Mouse (Mus musculus) hindbrain, embryonic 16.5 days (tissue): ENCODE results near the gene Adgrg7. TPM values are rescaled to one million over a fixed set of nuclear protein-coding genes. Genes with fewer than 3 reads are reported as not detected.

Experiments used
- ATAC-seq: fragments of 200-750 bp; cut with Nextera tagmentation; 2 replicates; pipeline ENCODE4 v1.8.0; 2017; ENCODE audit warnings: moderate TSS enrichment, moderate library complexity
- H3K27ac ChIP-seq: fragments of 300-500 bp; sonication (generic); 2 replicates; pipeline ENCODE4 v1.5.1; 2014; ENCODE audit warnings: low read depth, mild to moderate bottlenecking, control low read depth, low read length, moderate library complexity
- H3K27me3 ChIP-seq: fragments of 300-500 bp; sonication (generic); replicated peaks from 2 replicates; pipeline ENCODE4 v1.6.1; 2014; ENCODE audit warnings: low read length; ENCODE audit not compliant: control insufficient read depth, insufficient read depth
- H3K36me3 ChIP-seq: fragments of 300-500 bp; sonication (generic); 2 replicates; pipeline ENCODE4 v1.6.1; 2014; ENCODE audit warnings: mild to moderate bottlenecking, low read length, moderate library complexity, mixed read lengths; ENCODE audit not compliant: control insufficient read depth, insufficient read depth
- H3K4me1 ChIP-seq: fragments of 300-500 bp; sonication (generic); 2 replicates; pipeline ENCODE4 v1.6.1; 2014; ENCODE audit warnings: low read depth, low read length; ENCODE audit not compliant: control insufficient read depth, insufficient read depth
- H3K4me2 ChIP-seq: fragments of 300-500 bp; sonication (generic); 2 replicates; pipeline ENCODE4 v1.6.1; 2014; ENCODE audit warnings: mild to moderate bottlenecking, low read length, control low read depth, moderate library complexity
- H3K4me3 ChIP-seq: fragments of 300-500 bp; sonication (generic); 2 replicates; pipeline ENCODE4 v1.5.1; 2014; ENCODE audit warnings: mild to moderate bottlenecking, low read length, control low read depth, moderate library complexity
- H3K9ac ChIP-seq: fragments of 300-500 bp; sonication (generic); 2 replicates; pipeline ENCODE4 v1.6.1; 2014; ENCODE audit warnings: low read depth, mild to moderate bottlenecking, control low read depth, low read length, moderate library complexity
- H3K9me3 ChIP-seq: fragments of 300-500 bp; sonication (generic); 2 replicates; pipeline ENCODE4 v1.6.1; 2014; ENCODE audit warnings: mild to moderate bottlenecking, low read length, moderate library complexity; ENCODE audit not compliant: control insufficient read depth
- WGBS: fragments of 180-500 bp; shearing (Covaris S2); extraction: QIAGEN DNeasy Blood & Tissue Kit; methylation state at CpG from one replicate; pipeline ENCODE4 v1.1.7; 2014; 5-methylcytosine and 5-hydroxymethylcytosine counted together
- polyA plus RNA-seq: library from polyadenylated mRNA; unstranded; fragments of >200 nt; fragmentation: Nextera tagmentation; extraction: Ambion mirVana; gene quantifications from 2 replicates; pipeline ENCODE4 v1.2.1, GENCODE M21; 2015

The Adgrg7 gene
- polyA plus RNA-seq, result not detected in 2 replicates

DNA sequence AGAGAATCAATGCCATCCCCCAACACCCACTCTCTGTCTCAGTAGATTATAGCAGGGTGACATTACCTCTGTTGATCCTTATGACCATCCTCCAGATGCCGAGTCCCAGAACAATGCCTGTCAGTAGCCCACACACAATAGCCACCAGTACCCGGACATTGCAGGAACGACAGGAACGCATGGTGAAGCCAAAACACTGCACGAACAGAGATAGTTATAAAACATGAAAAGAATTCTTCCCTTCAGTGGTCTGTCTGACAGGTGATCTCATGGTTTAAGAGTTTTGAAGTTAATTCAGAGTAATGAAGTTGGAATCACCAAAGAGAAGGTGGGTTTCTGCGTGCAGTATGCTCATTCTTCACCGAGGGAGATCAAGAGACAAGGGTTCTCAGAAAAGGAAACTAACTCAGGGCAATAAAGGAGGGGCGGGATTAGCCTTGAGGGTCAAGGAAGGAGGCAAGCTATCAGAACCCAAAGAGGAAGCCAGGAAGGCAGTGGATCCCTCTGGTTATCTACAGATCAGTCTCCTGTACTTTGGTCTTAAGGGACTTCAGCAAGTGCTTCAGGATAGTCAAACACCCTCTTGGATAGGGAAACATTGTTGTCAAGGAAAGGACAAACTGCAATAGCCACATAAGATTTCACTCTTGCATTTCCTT is at the start of gene Adgrg7:
Adgrg7 (minus strand) TSS at position 375 of the 659 bp plus-strand sequence.
- no peak for ATAC-seq
- 74% methylated on average over 8 of the region's 8 CpGs for WGBS
- no peak within 1 kb of the TSS for H3K4me3 ChIP-seq
- H3K4me1 ChIP-seq, result no peaks in the 10 kb centered on the region
- no peak within 1 kb of the TSS for H3K4me2 ChIP-seq
- H3K27ac ChIP-seq, result no peak within 1 kb of the TSS
- H3K36me3 ChIP-seq, result no peaks in the 10 kb centered on the region
- H3K9ac ChIP-seq, result no peak within 1 kb of the TSS
- H3K9me3 ChIP-seq, result no peaks in the 10 kb centered on the region
- no peaks in the 10 kb centered on the region for H3K27me3 ChIP-seq

GRCm38 (mm10) chr16:56842988-56843387 is 47.3 kb upstream of the Adgrg7 start:
- ATAC-seq, result no peak
- no peak overlapping the region for H3K27ac ChIP-seq
- no peak overlapping the region for H3K4me3 ChIP-seq
- H3K9me3 ChIP-seq, result no peaks in the 10 kb centered on the region
- H3K36me3 ChIP-seq, result no peaks in the 10 kb centered on the region
- WGBS, result 92% methylated on average over 5 of the region's 5 CpGs
- H3K4me1 ChIP-seq, result no peaks in the 10 kb centered on the region
- no peaks in the 10 kb centered on the region for H3K27me3 ChIP-seq
- no peak overlapping the region for H3K9ac ChIP-seq
- H3K4me2 ChIP-seq, result no peak overlapping the region

DNA sequence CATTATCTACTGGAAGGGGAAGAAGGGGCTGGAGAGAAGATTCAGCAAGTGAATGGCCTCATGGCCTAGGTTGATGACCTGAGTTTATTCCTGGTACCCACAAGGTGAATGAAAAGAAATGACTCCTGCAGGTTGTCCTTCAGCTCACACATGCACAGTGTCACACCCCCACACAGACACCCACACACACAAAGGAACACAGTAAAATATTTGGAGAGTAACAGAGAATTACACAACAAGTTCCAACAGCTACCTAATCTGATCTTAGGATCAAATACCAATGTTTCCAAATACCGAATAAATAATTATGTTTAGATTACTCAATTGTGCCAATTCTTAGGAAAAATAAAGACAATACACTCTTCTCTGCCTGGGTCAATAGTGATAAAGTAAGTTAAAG is 37.7 kb upstream of the Adgrg7 start:
- Histone ChIP-seq H3K9ac (no peak overlapping the region), H3K4me1 (no peaks in the 10 kb centered on the region), H3K4me2 (no peak overlapping the region), H3K27ac (no peak overlapping the region), H3K27me3 (no peaks in the 10 kb centered on the region), H3K4me3 (no peak overlapping the region), H3K9me3 (no peaks in the 10 kb centered on the region), H3K36me3 (no peaks in the 10 kb centered on the region)
- 98% methylated on average over 1 of the region's 1 CpGs for WGBS
- ATAC-seq, result no peak

DNA sequence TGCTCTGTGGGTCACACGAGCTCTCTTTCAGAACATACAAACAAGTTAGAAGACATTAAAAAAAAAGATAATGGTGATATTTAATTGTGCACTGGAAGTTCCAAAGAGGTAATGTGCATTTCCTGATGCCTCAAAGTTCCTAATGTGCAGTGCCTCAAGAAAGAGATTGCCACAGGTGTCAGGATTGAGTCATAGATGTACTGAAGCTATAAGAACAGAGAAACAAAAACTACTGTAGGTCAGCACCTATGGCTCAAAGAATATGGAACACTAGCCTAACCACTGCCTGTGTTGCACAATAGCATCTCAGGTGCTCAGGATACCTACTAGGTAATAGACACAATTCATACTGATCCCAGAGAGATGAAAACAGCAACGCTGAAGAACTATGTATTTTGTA is 36.3 kb upstream of the Adgrg7 start:
- Histone ChIP-seq H3K4me3 (no peak overlapping the region), H3K4me2 (no peak overlapping the region), H3K4me1 (no peaks in the 10 kb centered on the region), H3K27me3 (no peaks in the 10 kb centered on the region), H3K27ac (no peak overlapping the region), H3K9ac (no peak overlapping the region), H3K9me3 (no peaks in the 10 kb centered on the region), H3K36me3 (no peaks in the 10 kb centered on the region)
- 92% methylated on average over 2 of the region's 2 CpGs for WGBS
- no peak for ATAC-seq

GRCm38 (mm10) chr16:56801370-56802109 is 5.9 kb upstream of the Adgrg7 start:
- H3K4me1 ChIP-seq, result no peaks in the 10 kb centered on the region
- no peaks in the 10 kb centered on the region for H3K36me3 ChIP-seq
- H3K9me3 ChIP-seq, result no peaks in the 10 kb centered on the region
- H3K27ac ChIP-seq, result no peak overlapping the region
- no peak overlapping the region for H3K9ac ChIP-seq
- no peak overlapping the region for H3K4me2 ChIP-seq
- 88% methylated on average over 6 of the region's 6 CpGs for WGBS
- no peak overlapping the region for H3K4me3 ChIP-seq
- no peak for ATAC-seq
- no peaks in the 10 kb centered on the region for H3K27me3 ChIP-seq

- H3K4me2 ChIP-seq, result no peak overlapping the region
- no peaks in the 10 kb centered on the region for H3K4me1 ChIP-seq
- no peak for ATAC-seq
- H3K4me3 ChIP-seq, result no peak overlapping the region
- H3K9me3 ChIP-seq, result no peaks in the 10 kb centered on the region
- H3K36me3 ChIP-seq, result no peaks in the 10 kb centered on the region
- H3K27ac ChIP-seq, result no peak overlapping the region
- no peaks in the 10 kb centered on the region for H3K27me3 ChIP-seq
- H3K9ac ChIP-seq, result no peak overlapping the region
- 89% methylated on average over 7 of the region's 7 CpGs for WGBS
Observed at GRCm38 (mm10) chr16:56800946-56801345, 5.3 kb upstream of the Adgrg7 start.

- no peak for ATAC-seq
- H3K27me3 ChIP-seq, result no peaks in the 10 kb centered on the region
Observed at GRCm38 (mm10) chr16:56800469-56800868, 4.8 kb upstream of the Adgrg7 start.

DNA sequence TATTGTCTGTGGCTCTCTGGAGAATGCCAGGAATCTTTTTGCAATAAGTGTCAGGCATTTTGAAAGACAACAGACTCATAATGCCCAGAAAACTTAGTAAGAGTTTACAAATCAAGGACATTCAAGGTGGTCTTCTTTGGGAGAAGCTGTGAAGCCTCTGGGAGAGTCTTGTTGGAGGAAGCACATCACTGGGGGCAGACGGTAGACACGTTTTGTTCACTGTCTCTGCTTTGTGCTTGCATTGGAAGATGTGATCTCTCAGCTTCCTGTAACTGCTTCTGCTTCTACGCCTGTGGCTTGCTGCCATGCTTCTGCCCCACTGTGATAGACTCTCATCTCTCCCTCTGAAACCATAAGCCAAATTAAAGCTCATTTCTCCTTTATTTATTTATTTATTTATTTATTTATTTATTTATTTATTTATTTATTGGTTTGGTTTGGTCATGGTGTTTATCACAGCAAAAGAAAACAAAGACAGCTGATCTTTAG is 3.9 kb upstream of the Adgrg7 start:
- 93% methylated on average over 3 of the region's 3 CpGs for WGBS
- no peak overlapping the region for H3K4me2 ChIP-seq
- no peaks in the 10 kb centered on the region for H3K27me3 ChIP-seq
- H3K4me1 ChIP-seq, result no peaks in the 10 kb centered on the region
- ATAC-seq, result no peak
- H3K27ac ChIP-seq, result no peak overlapping the region
- no peaks in the 10 kb centered on the region for H3K9me3 ChIP-seq
- H3K4me3 ChIP-seq, result no peak overlapping the region
- H3K9ac ChIP-seq, result no peak overlapping the region
- H3K36me3 ChIP-seq, result no peaks in the 10 kb centered on the region

More at GRCm38 (mm10) chr16:56800469-56800868, 4.8 kb upstream of the Adgrg7 start:
- Histone ChIP-seq H3K4me1 (no peaks in the 10 kb centered on the region), H3K4me2 (no peak overlapping the region), H3K9ac (no peak overlapping the region), H3K36me3 (no peaks in the 10 kb centered on the region), H3K27ac (no peak overlapping the region), H3K9me3 (no peaks in the 10 kb centered on the region), H3K4me3 (no peak overlapping the region)
- 41% methylated on average over 2 of the region's 2 CpGs for WGBS

GRCm38 (mm10) chr16:56798873-56799272 is 3.2 kb upstream of the Adgrg7 start:
- H3K9ac ChIP-seq, result no peak overlapping the region
- no peaks in the 10 kb centered on the region for H3K4me1 ChIP-seq
- no peak overlapping the region for H3K4me3 ChIP-seq
- H3K4me2 ChIP-seq, result no peak overlapping the region
- no peaks in the 10 kb centered on the region for H3K27me3 ChIP-seq
- 81% methylated on average over 7 of the region's 7 CpGs for WGBS
- no peak overlapping the region for H3K27ac ChIP-seq
- H3K9me3 ChIP-seq, result no peaks in the 10 kb centered on the region
- ATAC-seq, result no peak
- no peaks in the 10 kb centered on the region for H3K36me3 ChIP-seq
